Comparison of ENCODE assay signal across 8 mouse cellular contexts in genomic region chr1:165281351-165282221, GRCm38 (mm10). TPM values are rescaled to one million over a fixed set of nuclear protein-coding genes. Genes with fewer than 3 reads are reported as not detected.
A peak's percentile ranks its signal among the peaks of the same experiment; 100 is the strongest.
DNase-seq lines count a peak whose midpoint lies in the region; ATAC-seq and TF ChIP-seq lines count a peak whose summit lies in the region.

No protein-coding gene starts in this region.

- no peak for TF ChIP-seq CTCF in left cerebral cortex, adult 2 months (IDR thresholded peaks at IDR 0.05)

- peak; percentile 69 for ATAC-seq in common myeloid progenitor, adult 5-6 weeks (replicated peaks; ENCODE audit: low read depth, poor library complexity, severe bottlenecking)
- ATAC-seq in intestine, embryonic 14.5 days (replicated peaks; ENCODE audit: low FRiP score, low TSS enrichment, low read depth) = peak; percentile 84
- 0 out of 2 replicates have a peak, but pooled peaks have one; percentile 36 for ATAC-seq in liver, embryonic 13.5 days (ENCODE audit: low read depth)
- ATAC-seq in neural tube, embryonic 11.5 days (ENCODE audit: insufficient read depth, low FRiP score, low TSS enrichment) = peak; percentile 82

- H3K27me3 ChIP-seq in intestine, embryonic 14.5 days (replicated peaks; ENCODE audit: control insufficient read depth, insufficient read depth, low read length) = no peaks in the 10 kb centered on the region
- peaks cover 48% of the 10 kb centered on the region for H3K27me3 ChIP-seq in liver, embryonic 13.5 days
- H3K27me3 ChIP-seq in neural tube, embryonic 11.5 days (ENCODE audit: control insufficient read depth, insufficient read depth, low read length) = no peaks in the 10 kb centered on the region

- peak overlapping the region; percentile 85 for H3K4me2 ChIP-seq in intestine, embryonic 14.5 days (ENCODE audit: low read length)
- H3K4me2 ChIP-seq in liver, embryonic 13.5 days = peak overlapping the region; percentile 64
- peak overlapping the region; percentile 84 for H3K4me2 ChIP-seq in neural tube, embryonic 11.5 days (ENCODE audit: low read depth)

- H3K9me3 ChIP-seq in intestine, embryonic 14.5 days (ENCODE audit: control insufficient read depth, low read length) = no peaks in the 10 kb centered on the region
- no peaks in the 10 kb centered on the region for H3K9me3 ChIP-seq in liver, embryonic 13.5 days (replicated peaks)
- no peaks in the 10 kb centered on the region for H3K9me3 ChIP-seq in neural tube, embryonic 11.5 days (ENCODE audit: control insufficient read depth, low read length)

- H3K4me1 ChIP-seq in intestine, embryonic 14.5 days (replicated peaks; ENCODE audit: control insufficient read depth, insufficient read depth, low read length) = peaks cover 14% of the 10 kb centered on the region; the same call in 1 of the 2 replicates
- peaks cover 10% of the 10 kb centered on the region; the same call in 1 of the 2 replicates for H3K4me1 ChIP-seq in liver, embryonic 13.5 days (replicated peaks)
- H3K4me1 ChIP-seq in neural tube, embryonic 11.5 days (ENCODE audit: control insufficient read depth, insufficient read depth, low read length) = peaks cover 12% of the 10 kb centered on the region

- intact Hi-C loops in left cerebral cortex, adult 2 months (cut with DNase I) = no loop called here

- H3K36me3 ChIP-seq in intestine, embryonic 14.5 days (ENCODE audit: control insufficient read depth, insufficient read depth, low read length) = no peaks in the 10 kb centered on the region
- no peaks in the 10 kb centered on the region for H3K36me3 ChIP-seq in liver, embryonic 13.5 days
- H3K36me3 ChIP-seq in neural tube, embryonic 11.5 days (ENCODE audit: control insufficient read depth, insufficient read depth, low read length) = no peaks in the 10 kb centered on the region

- H3K27ac ChIP-seq in left cerebral cortex, adult 2 months = peak overlapping the region; percentile 50
- peak overlapping the region; percentile 93 for H3K27ac ChIP-seq in intestine, embryonic 14.5 days (ENCODE audit: low read depth)
- H3K27ac ChIP-seq in liver, embryonic 13.5 days = no peak overlapping the region
- peak overlapping the region; percentile 88 for H3K27ac ChIP-seq in neural tube, embryonic 11.5 days (ENCODE audit: low read depth, low read length)

- DNase-seq in left cerebral cortex, adult 2 months (ENCODE audit: extremely low spot score in 1 of 2, low spot score in 2 of 2) = peak; percentile 49 to 55
- no peak for DNase-seq in left cerebral cortex, adult 11 months (ENCODE audit: low spot score)
- DNase-seq in gastrocnemius, postnatal 4 days (ENCODE audit: low spot score in 2 of 2) = peak; percentile 61 to 82
- DNase-seq in intestine, embryonic 14.5 days (ENCODE audit: low spot score) = peak; percentile 81
- no peak for DNase-seq in liver, embryonic 13.5 days
- DNase-seq in neural tube, embryonic 11.5 days (ENCODE audit: low spot score) = peak; percentile 81
- peak; percentile 37 for DNase-seq in thymus, postnatal 0 days (ENCODE audit: low spot score)

- peak overlapping the region; percentile 75 for H3K4me3 ChIP-seq in left cerebral cortex, adult 2 months
- peak overlapping the region; percentile 66 for H3K4me3 ChIP-seq in intestine, embryonic 14.5 days (ENCODE audit: low read depth, low read length)
- H3K4me3 ChIP-seq in liver, embryonic 13.5 days (replicated peaks) = peak overlapping the region; percentile 56
- H3K4me3 ChIP-seq in neural tube, embryonic 11.5 days (ENCODE audit: low read depth, low read length) = peak overlapping the region; percentile 80

- under 1% methylated on average over 38 of the region's 71 CpGs for WGBS in intestine, embryonic 14.5 days
- WGBS in liver, embryonic 13.5 days (ENCODE audit: insufficient replicate concordance) = 2% methylated on average over 48 of the region's 71 CpGs
- under 1% methylated on average over 47 of the region's 71 CpGs for WGBS in neural tube, embryonic 11.5 days

- peak overlapping the region; percentile 79 for H3K9ac ChIP-seq in intestine, embryonic 14.5 days (ENCODE audit: low read length)
- peak overlapping the region; percentile 22; the same call in 1 of the 2 replicates for H3K9ac ChIP-seq in liver, embryonic 13.5 days
- H3K9ac ChIP-seq in neural tube, embryonic 11.5 days (ENCODE audit: low read length) = peak overlapping the region; percentile 90

RNA-seq across cellular contexts. Expression of gene Gpr161, which starts 14.0 kb away (rescaled TPM):
- total RNA-seq in left cerebral cortex, adult 2 months (2021) = 10 to 100 TPM in 1 of 2 experiments, 1 to 10 TPM in 1; 9.9 to 10.3 TPM
- total RNA-seq in common myeloid progenitor, adult 5-6 weeks (2017) = 0.64 and 1.1 TPM in 2 replicates
- 1 to 10 TPM; 6.1 to 7.2 TPM for total RNA-seq in gastrocnemius, postnatal 4 days (2021)
- polyA plus RNA-seq in intestine, embryonic 14.5 days (2014; fragmentation: Nextera tagmentation; extraction: Ambion mirVana) = 1.6 and 2.1 TPM in 2 replicates
- 0.07 TPM in 2 replicates for polyA plus RNA-seq in liver, embryonic 13.5 days (2015; fragmentation: Nextera tagmentation; extraction: Ambion mirVana)
- polyA plus RNA-seq in neural tube, embryonic 11.5 days (2014; fragmentation: Nextera tagmentation; extraction: Ambion mirVana) = 2.0 and 2.5 TPM in 2 replicates
- 0.21 and 0.29 TPM in 2 replicates for polyA plus RNA-seq in thymus, postnatal 0 days (2015; fragmentation: Nextera tagmentation; extraction: Ambion mirVana)

RNA-seq across cellular contexts. Expression of gene Tiprl, which starts 44.8 kb away (rescaled TPM):
- 10 to 100 TPM; 63.1 to 69.7 TPM for total RNA-seq in left cerebral cortex, adult 2 months (2021)
- total RNA-seq in common myeloid progenitor, adult 5-6 weeks (2017) = 79.0 and 80.1 TPM in 2 replicates
- total RNA-seq in gastrocnemius, postnatal 4 days (2021) = 10 to 100 TPM; 32.1 to 34.1 TPM
- 83.5 and 89.0 TPM in 2 replicates for polyA plus RNA-seq in intestine, embryonic 14.5 days (2014; fragmentation: Nextera tagmentation; extraction: Ambion mirVana)
- polyA plus RNA-seq in liver, embryonic 13.5 days (2015; fragmentation: Nextera tagmentation; extraction: Ambion mirVana) = 52.0 and 60.1 TPM in 2 replicates
- 96.8 and 110 TPM in 2 replicates for polyA plus RNA-seq in neural tube, embryonic 11.5 days (2014; fragmentation: Nextera tagmentation; extraction: Ambion mirVana)
- polyA plus RNA-seq in thymus, postnatal 0 days (2015; fragmentation: Nextera tagmentation; extraction: Ambion mirVana) = 104 and 113 TPM in 2 replicates

Comparison
In these comparisons a context has a peak if more than half of its experiments do, and no peak if none do; other contexts are left out.
1. DNase-seq: peak in left cerebral cortex, adult 2 months (2 of 2), gastrocnemius, postnatal 4 days (2 of 2), intestine, embryonic 14.5 days (single experiment), neural tube, embryonic 11.5 days (single experiment) and thymus, postnatal 0 days (single experiment); none in left cerebral cortex, adult 11 months (single experiment) and liver, embryonic 13.5 days (single experiment).
2. H3K9ac ChIP-seq: peak in every context shown above with its lines; median percentile 90 in neural tube, embryonic 11.5 days; 79 in intestine, embryonic 14.5 days; 22 in liver, embryonic 13.5 days.
3. Peak in every context shown above with its lines, with median percentiles within 50 percentile points of each other: H3K4me3 ChIP-seq, ATAC-seq and H3K4me2 ChIP-seq.